Mouse (Mus musculus) adrenal gland, postnatal 25 days (tissue): Measurements from ENCODE around the gene Sema4b. TPM values are rescaled to one million over a fixed set of nuclear protein-coding genes. Genes with fewer than 3 reads are reported as not detected.

ENCODE experiments used
- DNase-seq: peaks from one replicate; pipeline ENCODE4 v3.0.0; 2021; ENCODE audit warnings: mixed read lengths
- total RNA-seq: library from RNA; stranded (reverse); gene quantifications from 2 replicates; pipeline ENCODE4 v1.2.3, GENCODE M21; 2021

Gene Sema4b
- total RNA-seq, 1 experiment from 2014 or later, result 68.9 TPM

DNA sequence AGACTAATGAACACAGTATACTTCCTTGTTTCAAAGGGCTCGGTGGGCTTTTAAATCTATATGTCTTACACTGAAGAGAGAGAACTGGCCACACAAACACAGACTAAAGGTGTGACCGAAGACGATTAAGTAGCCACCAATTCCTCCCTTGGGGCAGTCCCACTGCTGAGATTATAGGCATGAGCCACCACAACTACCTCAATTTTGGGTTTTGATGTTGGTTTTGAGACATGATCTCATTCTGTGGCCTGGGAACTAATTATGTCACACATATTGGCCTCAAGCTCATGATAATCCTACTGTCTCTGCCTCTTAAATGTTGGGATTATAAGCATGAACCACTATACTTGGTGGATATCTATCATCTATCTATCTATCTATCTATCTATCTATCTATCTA, 9.2 kb upstream of the Sema4b start:
- no peak for DNase-seq

DNA sequence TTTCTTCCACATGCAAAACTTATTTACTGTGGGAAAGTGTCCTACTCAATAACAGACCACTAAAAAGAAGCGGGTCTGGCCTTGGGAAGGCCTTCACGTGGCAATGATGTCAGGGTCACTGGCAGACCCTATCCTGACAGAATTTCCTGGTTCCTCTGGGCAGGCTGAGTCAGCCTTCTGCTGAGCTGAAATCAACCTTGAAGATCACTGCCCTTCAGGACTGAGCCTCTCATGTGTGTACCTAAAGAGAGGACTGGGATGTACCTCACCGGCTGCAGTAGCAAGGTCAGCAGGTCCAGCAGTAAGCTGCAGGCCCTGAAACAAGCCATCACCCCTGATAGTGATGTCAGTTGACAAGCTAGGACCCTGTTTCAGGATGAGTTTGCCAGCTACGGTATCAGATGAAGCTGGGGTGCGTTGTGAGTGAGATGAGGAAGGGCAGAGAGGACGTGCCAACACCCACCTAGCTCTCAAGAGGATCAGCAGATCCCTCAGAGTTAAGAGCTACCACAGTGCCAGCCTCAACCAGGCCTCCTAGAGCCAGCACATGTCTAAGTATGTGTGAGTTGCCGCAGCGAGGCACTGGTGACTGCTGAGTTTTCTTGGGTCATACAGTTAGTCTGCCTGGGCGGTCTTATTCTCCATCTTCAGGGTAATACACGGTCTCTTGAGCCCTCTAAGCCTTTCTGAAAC, 8.5 kb upstream of the Sema4b start:
- DNase-seq, result no peak

DNA sequence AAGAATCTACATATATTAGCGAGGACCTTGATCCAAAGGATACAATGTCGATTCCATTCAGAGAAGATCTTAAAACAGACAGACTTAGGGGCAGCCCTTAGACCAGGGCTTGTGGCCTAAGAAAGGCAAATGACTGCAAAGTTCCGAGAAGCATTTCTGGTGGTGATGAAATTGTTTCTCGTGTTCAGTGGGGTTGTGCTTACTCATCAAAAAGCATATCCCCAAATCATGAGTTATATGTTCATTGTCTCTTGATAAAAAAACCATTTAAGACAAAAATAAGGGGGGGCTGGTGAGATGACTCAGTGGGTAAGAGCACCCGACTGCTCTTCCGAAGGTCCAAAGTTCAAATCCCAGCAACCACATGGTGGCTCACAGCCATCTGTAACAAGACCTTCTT, 7.3 kb upstream of the Sema4b start:
- DNase-seq, result no peak

DNA sequence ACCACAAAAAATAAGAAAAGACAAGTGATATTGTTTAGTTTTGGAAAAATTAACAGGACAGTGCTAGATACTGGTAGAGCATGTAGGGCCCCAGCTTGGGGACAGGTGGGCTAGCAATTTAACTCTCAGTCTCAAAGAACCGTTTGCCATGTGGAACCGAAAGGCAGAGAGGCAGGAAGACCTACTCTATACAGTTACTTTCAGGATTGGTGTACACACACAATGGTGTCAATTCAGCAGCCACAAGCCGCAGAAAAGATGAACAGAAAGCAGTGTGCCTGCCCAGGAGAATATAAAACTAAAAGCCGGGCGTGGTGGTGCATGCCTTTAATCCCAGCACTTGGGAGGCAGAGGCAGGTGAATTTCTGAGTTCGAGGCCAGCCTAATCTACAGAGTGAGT, 6.9 kb upstream of the Sema4b start:
- no peak for DNase-seq

DNA sequence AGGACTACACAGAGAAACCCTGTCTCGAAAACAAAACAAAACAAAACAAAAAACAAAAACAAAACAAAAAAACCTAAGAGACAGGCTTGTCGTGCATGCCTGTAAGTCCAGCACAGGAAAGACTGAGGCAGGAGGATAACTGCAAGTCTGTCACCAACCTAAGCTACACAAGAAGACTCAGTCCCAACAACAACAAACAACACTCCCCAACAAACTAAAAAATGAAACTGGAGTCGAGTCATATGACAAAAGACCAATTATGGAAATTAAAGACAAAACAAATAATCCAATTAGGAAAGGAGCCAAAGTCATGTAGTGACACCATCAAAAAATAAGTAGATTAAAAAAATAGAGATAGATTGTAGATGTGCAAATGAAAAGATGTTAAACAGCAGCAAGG, 6.4 kb upstream of the Sema4b start:
- DNase-seq, result no peak

DNA sequence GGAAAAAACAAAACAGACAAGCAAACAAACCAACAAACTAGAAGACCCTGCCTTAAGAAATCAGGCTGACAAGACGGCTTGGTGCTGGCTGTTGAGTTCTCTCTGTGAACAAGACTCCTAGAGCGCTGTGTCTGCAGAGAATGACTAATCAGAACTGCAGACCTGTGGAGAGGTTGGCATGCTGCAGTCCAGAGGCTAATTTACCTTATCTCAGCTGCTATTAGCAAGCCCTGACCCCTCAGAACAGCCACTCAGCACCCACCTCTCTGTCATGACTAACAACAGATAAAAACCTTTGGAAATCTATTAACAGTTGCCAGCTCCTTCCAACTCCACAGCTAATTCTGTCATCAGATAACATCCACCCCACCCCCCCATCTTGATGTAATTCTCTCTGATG, 5.6 kb upstream of the Sema4b start:
- DNase-seq, result no peak

DNA sequence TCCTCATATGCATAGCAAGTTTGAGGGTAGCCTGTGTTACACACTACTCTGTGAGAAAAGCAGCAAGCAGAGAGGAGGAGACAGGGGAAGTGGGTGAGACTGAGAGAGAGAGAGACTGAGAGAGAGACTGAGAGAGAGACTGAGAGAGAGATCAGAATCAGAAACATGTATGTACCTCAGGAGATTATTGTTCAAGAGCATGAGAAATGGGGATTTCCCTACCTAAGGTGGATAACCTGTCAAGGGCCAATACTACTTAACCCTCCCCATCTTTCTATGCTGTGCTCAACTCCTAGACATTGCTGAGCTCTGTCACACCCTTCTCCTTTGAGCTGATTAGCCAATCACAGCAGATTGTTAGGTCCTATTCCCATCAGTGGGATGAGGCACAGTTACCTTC, 4.5 kb upstream of the Sema4b start:
- no peak for DNase-seq

DNA sequence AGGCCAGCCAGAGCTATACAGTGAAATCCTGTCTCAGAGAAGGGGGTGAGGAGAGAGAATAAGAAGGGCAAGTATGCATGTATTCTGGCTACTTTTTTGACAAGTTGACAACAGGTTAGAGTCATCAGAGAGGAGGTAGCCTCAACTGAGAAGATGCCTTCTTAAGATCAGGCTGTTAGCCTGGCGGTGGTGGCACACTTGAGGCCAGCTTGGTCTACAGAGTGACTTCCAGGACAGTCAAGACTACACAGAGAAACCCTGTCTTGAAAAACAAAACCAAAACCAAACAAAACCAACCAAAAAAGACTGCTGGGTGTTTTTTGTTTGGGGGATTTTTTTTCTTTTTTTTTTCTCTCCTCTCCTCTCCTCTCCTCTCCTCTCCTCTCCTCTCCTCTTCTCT, 3.2 kb upstream of the Sema4b start:
- DNase-seq, result no peak

DNA sequence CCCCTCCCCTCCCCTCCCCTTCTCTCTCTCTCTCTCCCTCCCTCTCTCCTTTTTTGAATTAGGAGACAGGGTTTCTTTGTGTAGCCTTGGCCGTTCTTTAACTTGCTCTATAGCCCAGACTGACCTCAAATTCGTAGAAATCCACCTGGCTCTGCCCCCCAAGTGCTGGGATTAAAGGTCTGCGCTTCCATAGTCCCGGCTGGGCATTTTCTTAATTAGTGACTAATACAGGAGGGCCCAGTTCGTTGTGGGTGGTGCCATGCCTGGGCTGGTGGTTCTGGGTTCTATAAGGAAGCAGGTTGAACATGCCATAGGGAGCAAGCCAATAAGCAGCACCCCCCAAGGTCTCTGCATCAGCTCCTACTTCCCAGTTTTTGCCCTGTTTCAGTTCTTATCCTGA, 2.7 kb upstream of the Sema4b start:
- no peak for DNase-seq

DNA sequence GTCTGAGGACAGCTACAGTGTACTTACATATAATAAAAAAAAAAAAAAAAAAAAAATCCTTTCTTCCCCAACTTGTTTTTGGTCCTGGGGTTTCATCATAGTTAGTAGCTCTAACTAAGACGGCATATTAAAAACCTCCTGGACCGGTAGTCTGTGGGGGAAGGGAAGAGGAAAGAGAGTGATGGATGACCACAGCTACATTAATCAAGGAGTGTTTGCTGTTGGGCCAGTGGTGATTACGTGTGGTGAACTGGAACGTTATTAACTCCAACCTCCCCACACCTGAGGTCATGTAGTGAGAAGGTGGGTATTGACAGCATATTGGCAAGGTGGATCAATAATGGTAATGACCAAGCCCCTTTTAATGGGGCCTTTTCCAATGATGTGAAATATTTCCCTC, 2.1 kb upstream of the Sema4b start:
- no peak for DNase-seq

DNA sequence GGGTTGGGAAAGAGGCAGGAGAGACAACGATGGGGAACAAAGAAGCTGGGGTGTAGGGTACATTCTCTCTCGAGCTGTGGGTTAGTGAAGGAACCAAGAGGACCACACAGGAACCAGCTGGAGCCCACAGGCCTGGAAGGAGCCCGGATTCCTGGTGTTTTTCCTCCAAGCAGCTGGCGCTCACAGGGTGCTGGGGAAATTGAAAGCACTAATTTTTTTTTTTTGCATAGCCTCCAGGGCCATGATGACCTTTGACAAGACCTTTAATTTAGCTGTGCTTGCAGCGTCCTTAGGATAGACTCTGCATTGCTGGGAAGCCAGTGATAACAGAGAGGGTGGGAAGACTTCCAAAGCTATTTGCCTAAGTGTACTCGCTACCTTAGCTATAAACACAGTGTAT, 1.7 kb upstream of the Sema4b start:
- no peak for DNase-seq

DNA sequence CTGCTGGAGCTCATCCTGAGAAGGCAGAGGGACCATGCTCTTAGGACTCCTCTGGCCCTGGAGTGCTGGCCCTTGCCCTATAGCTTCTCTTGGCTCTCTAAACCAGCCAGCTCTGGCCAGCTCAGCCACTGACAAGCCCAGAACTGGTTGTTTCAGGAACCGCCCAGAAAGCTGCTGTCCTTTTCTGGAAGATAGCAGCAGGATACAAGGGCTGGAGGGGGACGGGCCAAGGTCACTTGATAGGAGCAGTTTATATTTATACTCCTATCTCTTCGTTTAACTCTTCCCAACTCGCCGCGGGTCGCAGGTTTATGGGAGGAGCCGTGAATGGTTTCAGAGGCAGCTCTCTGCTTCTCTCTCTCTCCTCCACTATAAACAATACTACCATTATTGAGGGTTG, 620 bp upstream of the Sema4b start:
- peak; percentile 72 for DNase-seq

DNA sequence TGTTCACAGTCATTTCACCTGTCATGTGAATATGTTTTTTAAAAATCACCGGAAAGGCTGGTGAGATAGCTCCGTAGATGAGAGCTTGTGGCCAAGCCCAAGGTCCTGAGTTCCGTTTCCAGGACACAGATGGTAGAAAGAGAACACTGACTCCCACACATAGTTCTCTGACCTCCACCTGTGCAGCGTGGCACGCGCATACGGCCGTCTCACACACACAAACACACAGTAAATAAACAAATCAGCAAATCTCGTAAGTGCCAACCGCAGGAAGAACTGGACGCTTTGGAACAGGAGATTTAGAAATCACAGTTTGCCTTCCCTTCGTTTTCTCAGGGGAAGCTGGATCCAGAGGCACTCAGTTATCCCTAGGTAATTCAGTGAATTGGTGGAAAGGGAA, 860 bp downstream of the Sema4b start:
- DNase-seq, result no peak

DNA sequence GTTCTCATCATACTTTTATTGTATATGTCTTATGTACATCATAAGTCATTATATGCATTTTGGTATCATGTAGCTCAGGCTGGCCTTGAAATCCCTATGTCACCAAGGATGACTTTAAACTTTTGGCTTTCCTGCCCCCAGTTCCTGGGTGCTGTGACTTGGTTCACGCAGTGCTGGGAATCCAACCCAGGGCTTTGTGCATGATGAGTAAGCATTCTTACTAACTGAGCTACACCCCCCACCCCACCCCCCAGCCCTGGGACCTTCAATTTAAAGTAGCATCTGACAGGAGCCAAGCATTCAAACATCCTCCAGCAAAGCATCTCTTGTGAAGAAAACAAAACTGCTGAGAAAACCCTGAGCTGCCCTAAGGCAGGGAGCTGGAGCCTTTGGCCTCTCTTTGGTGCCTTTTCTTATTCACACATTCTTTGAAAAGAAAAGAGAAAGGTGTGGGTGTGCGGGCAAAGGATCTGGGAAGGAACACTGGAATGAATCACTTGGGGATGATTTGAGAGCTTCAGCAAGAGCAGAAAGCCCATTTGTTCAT, 2.0 kb downstream of the Sema4b start:
- no peak for DNase-seq

DNA sequence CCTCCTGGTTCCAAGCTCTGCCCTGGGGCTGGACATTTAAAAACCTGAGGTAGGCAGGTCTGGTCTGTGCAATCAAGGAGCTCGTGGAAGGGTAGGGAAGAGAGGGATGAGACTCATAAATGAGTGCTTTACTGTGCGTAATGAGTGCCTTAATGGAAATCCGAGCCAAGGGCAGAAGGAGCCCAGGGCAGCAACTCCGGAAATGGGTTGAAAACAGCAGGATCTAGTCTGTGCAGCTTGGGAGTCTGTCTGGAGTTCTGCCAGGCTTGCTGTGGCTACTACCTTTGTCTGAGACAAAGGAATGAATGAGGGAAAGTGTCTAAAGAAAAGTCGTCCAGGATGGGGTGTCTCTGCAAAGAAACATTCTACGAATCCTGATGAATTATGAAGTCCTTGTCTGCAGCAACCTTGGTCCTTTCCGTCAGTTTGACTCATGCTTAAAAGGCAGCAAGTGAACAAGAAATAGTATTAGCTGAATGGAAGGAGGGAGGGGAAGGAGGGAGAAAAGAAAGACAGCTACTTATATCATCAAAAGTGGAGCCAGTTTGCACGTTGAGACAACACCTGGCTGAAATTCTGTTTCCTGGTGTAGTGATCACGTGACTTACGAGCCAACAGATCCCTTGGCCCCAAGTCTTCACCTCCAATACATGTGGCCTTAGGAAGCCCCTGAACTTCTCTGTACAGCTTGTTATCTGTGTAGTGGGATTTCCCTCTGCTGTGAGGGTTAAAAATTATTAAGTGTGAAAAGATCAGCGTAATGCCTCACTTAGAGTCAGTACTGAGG, 2.7 kb downstream of the Sema4b start:
- no peak for DNase-seq

DNA sequence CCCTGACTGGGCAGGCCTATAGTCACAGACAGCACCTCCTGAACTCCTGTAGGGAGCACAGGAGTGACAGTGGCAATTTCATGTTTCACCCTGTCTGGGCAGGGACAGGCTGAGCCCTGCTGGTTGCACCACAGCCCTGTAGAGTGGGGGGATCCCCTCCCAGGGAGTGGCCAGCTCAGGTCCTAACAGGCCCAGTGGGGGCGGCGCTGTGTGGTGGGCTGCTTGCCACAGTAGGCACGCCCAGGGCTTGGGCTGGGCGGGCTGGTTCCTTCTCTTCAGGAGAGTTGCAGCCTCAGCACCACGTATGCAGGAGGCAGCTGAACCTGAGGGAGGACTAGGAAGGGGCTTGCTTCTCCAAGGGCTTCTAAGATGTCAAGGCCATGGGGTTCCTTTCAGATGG, 4.8 kb downstream of the Sema4b start:
- DNase-seq, result no peak

DNA sequence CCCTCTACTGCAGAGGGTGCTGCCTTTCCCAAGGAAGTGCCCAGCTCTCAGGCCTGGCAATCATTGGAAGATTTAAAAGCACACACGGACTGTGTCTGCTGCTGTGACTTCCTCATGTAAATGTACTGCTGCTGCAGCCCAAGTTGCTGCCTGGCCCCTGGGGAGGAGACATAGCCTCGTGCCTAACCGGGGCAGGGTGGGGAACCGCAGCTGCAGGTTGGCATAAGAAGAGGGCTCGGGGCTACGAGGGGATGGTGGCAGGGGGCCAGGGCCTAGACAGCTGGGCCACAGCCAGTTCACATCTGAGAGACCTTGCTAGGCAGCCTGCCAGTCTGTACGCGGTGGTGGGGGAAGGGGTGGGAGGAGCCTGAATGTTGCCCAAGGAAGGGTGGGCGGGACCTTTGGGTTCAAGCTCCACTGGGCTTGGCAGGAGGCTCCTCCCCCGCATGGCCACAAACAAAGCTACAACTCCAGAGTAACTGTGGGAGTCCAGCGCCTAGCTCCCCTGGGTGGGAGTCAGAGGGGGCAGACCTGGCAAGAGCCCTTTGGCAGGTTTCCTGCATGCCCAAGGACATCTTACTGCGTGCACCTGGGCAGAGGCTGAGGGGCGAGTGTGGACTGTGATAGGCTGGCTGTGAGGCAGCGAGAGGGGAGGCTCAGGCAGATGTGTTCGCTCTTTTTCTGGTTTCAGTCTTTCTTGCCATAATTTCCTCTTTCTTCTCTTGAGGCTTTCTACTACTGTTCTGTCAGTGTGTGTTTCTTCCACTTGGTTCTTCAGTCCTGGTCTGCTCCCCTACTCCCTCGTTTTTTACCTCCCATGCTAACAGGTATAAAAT, 5.8 kb downstream of the Sema4b start:
- DNase-seq, result peak; percentile 90

DNA sequence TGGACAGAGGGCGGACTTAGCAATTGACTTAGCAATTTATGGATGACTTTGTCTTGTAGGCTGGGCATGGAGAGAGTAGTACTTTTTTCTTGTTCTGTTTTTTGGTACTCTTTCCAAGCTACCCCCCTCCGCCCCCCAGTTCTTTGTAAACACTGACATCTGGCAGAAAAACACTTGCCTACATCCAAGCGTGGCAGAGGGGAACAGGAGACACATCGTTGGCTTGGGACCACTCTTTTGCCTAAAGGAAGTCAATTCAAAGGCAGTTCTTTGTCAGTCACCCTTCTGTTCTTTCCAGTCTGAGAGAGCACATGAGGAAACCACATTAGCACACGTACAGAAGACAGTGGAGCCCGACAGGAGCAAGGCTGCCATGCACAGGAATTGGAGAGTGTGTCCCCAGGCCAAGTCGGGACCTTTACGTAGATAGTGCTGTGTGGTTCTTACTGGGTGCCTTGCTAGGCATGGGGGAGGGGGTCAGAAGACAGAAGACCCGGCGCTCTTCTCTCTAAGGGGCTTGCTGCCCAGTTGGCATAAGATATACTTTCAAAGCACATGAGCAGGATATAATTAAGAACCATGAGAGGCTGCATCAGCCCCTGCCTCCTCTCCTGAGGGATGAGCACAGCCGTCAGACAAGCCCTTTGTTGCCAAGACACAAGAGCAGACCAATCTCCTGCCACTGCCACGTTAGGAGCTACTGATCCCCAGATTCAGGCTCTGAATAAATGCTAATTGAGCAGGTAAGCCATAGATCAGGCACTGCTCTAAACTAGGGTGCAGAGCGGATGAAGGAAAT, 7.5 kb downstream of the Sema4b start:
- no peak for DNase-seq

DNA sequence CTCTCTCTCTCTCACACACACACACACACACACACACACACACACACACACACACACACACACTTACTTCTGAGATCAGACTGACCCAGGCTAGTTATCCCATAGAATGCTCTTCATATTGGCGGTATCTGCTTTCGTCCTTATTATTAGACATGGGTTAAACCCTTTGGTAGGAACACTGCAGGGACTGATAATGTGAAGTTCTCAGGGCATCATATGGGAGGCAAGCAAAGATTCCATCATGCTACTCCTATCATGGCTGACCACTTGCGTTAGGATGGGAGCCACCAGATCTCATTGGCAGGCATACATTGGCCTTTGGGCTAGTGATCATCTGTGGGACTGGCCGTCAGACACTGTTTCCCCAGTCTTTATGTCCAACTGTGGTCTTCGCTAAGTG, 8.5 kb downstream of the Sema4b start:
- DNase-seq, result no peak

DNA sequence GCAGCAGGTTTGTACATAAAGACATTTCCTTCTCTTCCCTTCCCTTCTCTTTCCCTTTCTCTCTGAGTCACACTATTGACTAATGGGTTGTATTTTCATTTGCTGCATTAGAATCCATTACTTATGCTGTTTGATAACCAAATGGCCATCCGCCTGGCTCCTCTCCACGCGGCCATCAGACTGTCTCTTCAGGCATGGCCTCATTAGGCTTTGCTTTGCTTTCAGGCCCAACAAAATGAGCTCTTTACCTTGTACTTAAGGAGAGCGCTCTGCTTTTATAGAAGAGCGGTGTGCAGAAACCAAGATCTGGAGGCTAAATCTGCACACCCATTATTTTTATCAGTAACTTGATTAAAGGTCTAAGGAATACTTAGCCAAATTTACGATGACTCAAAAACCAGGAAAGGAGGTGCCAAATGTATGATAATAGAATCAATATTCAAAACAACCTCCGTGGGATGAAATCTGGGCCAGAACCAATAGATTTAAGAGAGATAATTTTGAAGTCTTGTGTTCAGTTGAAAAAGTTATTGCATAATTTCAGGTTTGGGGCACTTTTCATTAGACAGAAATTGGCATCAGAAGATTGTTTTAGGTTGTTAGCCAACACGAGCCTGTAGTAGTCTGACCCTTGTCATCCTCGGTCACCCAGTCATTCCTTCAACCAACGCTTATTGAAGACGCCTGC, 9.1 kb downstream of the Sema4b start:
- no peak for DNase-seq

DNA sequence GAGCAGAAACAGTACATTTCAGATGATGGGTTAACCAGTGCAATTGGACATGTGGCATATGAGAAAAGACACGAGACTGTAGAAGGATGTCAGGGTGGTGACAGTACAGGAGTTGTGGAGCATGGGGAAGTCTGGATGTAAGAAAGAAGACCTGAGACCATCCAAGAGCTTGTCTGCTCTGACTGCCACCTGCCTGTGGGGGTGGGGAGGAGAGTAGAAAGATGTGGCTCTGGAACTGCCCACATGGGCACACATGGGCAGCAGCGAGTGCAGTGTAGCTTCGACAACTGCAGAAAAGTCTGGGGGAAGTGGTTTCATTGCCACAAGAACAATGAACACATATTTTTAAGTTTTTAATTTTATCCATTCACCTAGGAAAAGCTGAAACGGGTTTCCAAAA, 10.7 kb downstream of the Sema4b start:
- no peak for DNase-seq
